Mouse (Mus musculus): ENCODE results near the gene Mctp2. TPM values are rescaled to one million over a fixed set of nuclear protein-coding genes. Genes with fewer than 3 reads are reported as not detected.

Gene Mctp2
- polyA plus RNA-seq, 1 experiment from 2014 or later, result 1.4 TPM

DNA sequence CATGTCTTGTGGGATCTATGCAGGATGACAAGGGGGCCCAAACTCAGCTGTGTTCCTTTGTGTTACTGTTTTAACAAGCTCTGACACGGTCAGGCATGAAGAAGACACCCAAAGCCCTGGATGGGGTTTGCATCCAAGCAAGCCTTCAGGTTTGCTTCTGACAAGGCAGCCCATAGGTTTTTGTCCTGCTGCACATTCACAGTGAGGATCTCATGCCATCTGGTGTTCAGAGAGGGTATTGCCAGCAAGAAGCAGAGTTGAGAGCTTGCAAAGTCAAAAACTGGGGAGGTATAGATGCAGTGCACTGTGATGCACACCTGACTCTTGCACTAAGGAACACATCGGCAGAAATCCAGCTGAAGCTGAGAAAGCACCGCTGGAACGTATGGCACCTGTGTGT is 67.8 kb downstream of the Mctp2 start:
- no peak for ATAC-seq (ENCODE audit: low FRiP score, low TSS enrichment)
- WGBS, result 41% methylated on average over 4 of the region's 4 CpGs
- peak; percentile 69 for DNase-seq (ENCODE audit: low spot score)

DNA sequence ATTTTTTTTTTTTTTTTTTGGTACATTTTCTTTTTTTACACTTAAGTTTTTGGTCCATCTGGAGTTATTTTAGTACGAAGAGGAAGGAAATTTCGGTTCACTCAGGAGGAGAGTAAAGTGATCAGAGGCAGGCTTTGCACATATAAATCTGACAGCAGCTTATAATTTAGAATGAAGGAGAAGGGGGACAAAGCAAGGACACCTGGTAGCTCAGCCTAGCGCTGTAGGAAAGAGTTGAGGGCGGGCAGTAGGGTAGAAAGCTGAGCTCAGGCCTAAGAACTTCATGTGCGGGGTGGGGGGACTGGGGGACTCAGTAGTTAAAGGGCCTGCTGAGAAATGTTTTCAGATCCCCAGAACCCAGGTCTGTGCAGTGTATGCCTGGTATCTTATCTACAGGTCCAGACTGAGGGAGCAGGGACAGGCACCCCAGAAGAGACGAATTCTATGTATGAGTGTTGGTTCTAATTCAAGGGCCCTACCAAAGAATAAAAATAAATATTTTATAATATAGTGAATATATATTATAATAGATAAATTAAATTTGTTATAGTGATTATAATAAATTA is 71.9 kb downstream of the Mctp2 start:
- WGBS, result 70% methylated on average over 6 of the region's 6 CpGs
- TF ChIP-seq CTCF (IDR thresholded peaks at IDR 0.05; ENCODE audit: low read depth) (no peak), EP300 (optimal IDR thresholded peaks at IDR 0.05) (no peak)
- ATAC-seq (ENCODE audit: low FRiP score, low TSS enrichment) (no peak), DNase-seq (ENCODE audit: low spot score) (no peak)
- Histone ChIP-seq H3K27me3 (ENCODE audit: control insufficient read depth, insufficient read depth, low read length) (no peaks in the 10 kb centered on the region), H3K9me3 (ENCODE audit: control insufficient read depth, low read length) (no peaks in the 10 kb centered on the region), H3K4me3 (ENCODE audit: low read depth, low read length) (no peak overlapping the region), H3K4me2 (replicated peaks; ENCODE audit: low read depth) (no peak overlapping the region), H3K36me3 (ENCODE audit: control insufficient read depth, insufficient read depth, low read length) (no peaks in the 10 kb centered on the region), H3K9ac (ENCODE audit: low read length) (no peak overlapping the region), H3K4me1 (replicated peaks; ENCODE audit: control insufficient read depth, insufficient read depth) (no peaks in the 10 kb centered on the region), H3K27ac (replicated peaks) (no peak overlapping the region)

More for the DNA sequence above, 67.8 kb downstream of the Mctp2 start:
- no peak overlapping the region for H3K27ac ChIP-seq (replicated peaks)
- no peak overlapping the region for H3K4me2 ChIP-seq (replicated peaks; ENCODE audit: low read depth)
- H3K36me3 ChIP-seq (ENCODE audit: control insufficient read depth, insufficient read depth, low read length), result no peaks in the 10 kb centered on the region
- H3K27me3 ChIP-seq (ENCODE audit: control insufficient read depth, insufficient read depth, low read length), result no peaks in the 10 kb centered on the region
- H3K9me3 ChIP-seq (ENCODE audit: control insufficient read depth, low read length), result no peaks in the 10 kb centered on the region
- no peak overlapping the region for H3K9ac ChIP-seq (ENCODE audit: low read length)
- TF ChIP-seq EP300 (optimal IDR thresholded peaks at IDR 0.05) (no peak), CTCF (IDR thresholded peaks at IDR 0.05; ENCODE audit: low read depth) (peak; percentile 95)
- H3K4me3 ChIP-seq (ENCODE audit: low read depth, low read length), result no peak overlapping the region
- H3K4me1 ChIP-seq (replicated peaks; ENCODE audit: control insufficient read depth, insufficient read depth), result no peaks in the 10 kb centered on the region

DNA sequence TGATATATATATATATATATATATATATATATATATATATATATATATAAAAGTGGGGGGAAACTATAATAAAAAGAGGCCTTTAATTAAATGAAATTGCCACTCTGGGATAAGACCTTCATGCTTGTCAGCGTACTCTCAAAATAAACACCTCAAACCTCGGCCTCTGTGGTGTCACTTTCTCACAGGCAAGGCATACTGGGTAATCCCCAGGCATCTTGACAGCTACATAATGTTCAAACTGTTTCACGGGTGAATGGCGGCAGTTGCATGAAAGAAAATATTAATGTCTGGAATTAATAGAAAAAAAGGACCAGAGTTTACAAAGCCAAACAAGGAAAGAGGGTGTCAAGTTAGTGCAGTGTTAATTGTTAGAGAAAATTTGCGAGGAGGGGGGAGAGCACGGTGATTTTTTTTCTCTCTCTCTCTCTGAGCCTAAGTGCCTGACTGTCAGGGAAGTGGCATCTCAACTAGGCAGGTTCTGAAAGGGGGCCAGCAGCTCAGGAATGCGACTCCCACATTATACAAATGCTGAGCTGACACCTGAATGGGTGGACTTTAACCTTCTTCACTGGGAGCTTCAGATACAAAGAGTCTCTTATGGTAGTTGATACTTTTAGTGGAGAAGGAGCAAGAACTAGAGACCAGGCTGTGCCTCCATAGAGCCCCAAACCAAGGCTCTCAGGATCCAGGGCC is 75.1 kb downstream of the Mctp2 start:
- 44% methylated on average over 7 of the region's 7 CpGs for WGBS

DNA sequence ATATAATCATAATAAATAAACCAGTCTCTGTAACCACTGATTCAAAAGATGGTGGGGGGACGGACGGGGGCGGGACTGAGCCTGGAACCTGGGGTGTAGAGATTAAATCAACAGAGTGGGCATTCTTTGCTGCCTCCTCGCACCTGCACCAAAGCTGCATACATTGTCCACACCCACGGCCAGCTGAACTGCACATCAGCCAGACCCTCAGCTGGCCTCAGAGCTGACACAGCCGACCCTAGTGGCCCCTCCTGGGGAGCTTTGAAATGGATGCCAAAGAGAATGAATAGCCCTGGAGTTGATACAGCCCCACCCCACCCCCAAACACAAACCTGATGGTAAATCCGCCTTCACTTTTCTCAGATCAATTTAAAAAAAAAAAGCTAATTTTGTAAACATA is 76.5 kb downstream of the Mctp2 start:
- H3K4me1 ChIP-seq (replicated peaks; ENCODE audit: control insufficient read depth, insufficient read depth), result no peaks in the 10 kb centered on the region
- H3K27ac ChIP-seq (replicated peaks), result no peak overlapping the region
- H3K4me2 ChIP-seq (replicated peaks; ENCODE audit: low read depth), result no peak overlapping the region
- H3K27me3 ChIP-seq (ENCODE audit: control insufficient read depth, insufficient read depth, low read length), result no peaks in the 10 kb centered on the region
- no peaks in the 10 kb centered on the region for H3K36me3 ChIP-seq (ENCODE audit: control insufficient read depth, insufficient read depth, low read length)
- no peak overlapping the region for H3K4me3 ChIP-seq (ENCODE audit: low read depth, low read length)
- TF ChIP-seq EP300 (optimal IDR thresholded peaks at IDR 0.05) (no peak), CTCF (IDR thresholded peaks at IDR 0.05; ENCODE audit: low read depth) (no peak)
- H3K9me3 ChIP-seq (ENCODE audit: control insufficient read depth, low read length), result no peaks in the 10 kb centered on the region
- no peak for ATAC-seq (ENCODE audit: low FRiP score, low TSS enrichment)
- whole genome bisulfite sequencing, result 51% methylated on average over 7 of the region's 7 CpGs
- H3K9ac ChIP-seq (ENCODE audit: low read length), result no peak overlapping the region
- DNase-seq (ENCODE audit: low spot score), result no peak

More for the DNA sequence above, 75.1 kb downstream of the Mctp2 start:
- ATAC-seq (ENCODE audit: low FRiP score, low TSS enrichment) (no peak), DNase-seq (ENCODE audit: low spot score) (no peak)
- H3K4me3 ChIP-seq (ENCODE audit: low read depth, low read length), result no peak overlapping the region
- no peak overlapping the region for H3K9ac ChIP-seq (ENCODE audit: low read length)
- TF ChIP-seq CTCF (IDR thresholded peaks at IDR 0.05; ENCODE audit: low read depth) (no peak), EP300 (optimal IDR thresholded peaks at IDR 0.05) (no peak)
- no peaks in the 10 kb centered on the region for H3K4me1 ChIP-seq (replicated peaks; ENCODE audit: control insufficient read depth, insufficient read depth)
- no peaks in the 10 kb centered on the region for H3K36me3 ChIP-seq (ENCODE audit: control insufficient read depth, insufficient read depth, low read length)
- H3K27me3 ChIP-seq (ENCODE audit: control insufficient read depth, insufficient read depth, low read length), result no peaks in the 10 kb centered on the region
- no peak overlapping the region for H3K4me2 ChIP-seq (replicated peaks; ENCODE audit: low read depth)
- no peak overlapping the region for H3K27ac ChIP-seq (replicated peaks)
- H3K9me3 ChIP-seq (ENCODE audit: control insufficient read depth, low read length), result no peaks in the 10 kb centered on the region

DNA sequence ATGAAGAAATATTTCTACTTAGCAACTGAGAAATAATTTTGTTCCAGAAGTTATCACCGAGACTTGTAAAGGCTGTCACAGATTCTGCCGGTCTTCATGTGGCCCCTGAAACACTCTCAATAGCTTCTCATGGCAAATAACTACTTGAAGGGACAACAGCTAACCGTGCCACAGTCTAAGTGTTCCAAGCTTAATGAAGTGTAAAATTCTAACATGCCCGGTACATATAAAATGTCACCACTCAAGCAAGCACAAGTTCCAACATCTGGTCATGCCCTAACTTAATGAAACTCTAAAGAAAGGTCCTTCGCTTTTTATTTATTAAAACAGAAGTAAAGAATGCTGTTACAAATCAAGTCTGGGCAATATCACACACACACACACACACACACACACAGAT is 82.8 kb downstream of the Mctp2 start:
- H3K4me2 ChIP-seq (replicated peaks; ENCODE audit: low read depth), result no peak overlapping the region
- no peaks in the 10 kb centered on the region for H3K4me1 ChIP-seq (replicated peaks; ENCODE audit: control insufficient read depth, insufficient read depth)
- no peak for TF ChIP-seq CTCF (IDR thresholded peaks at IDR 0.05; ENCODE audit: low read depth)
- no peaks in the 10 kb centered on the region for H3K9me3 ChIP-seq (ENCODE audit: control insufficient read depth, low read length)
- DNase-seq (ENCODE audit: low spot score), result no peak
- ATAC-seq (ENCODE audit: low FRiP score, low TSS enrichment), result no peak
- no peak overlapping the region for H3K27ac ChIP-seq (replicated peaks)
- H3K4me3 ChIP-seq (ENCODE audit: low read depth, low read length), result no peak overlapping the region
- no peak overlapping the region for H3K9ac ChIP-seq (ENCODE audit: low read length)
- 83% methylated on average over 5 of the region's 5 CpGs for WGBS
- no peaks in the 10 kb centered on the region for H3K36me3 ChIP-seq (ENCODE audit: control insufficient read depth, insufficient read depth, low read length)
- H3K27me3 ChIP-seq (ENCODE audit: control insufficient read depth, insufficient read depth, low read length), result no peaks in the 10 kb centered on the region

GRCm38 (mm10) chr7:72222532-72222931 is 83.9 kb downstream of the Mctp2 start:
- ATAC-seq (ENCODE audit: low FRiP score, low TSS enrichment) (no peak), DNase-seq (ENCODE audit: low spot score) (no peak)
- TF ChIP-seq EP300 (optimal IDR thresholded peaks at IDR 0.05), result no peak
- peak; percentile 30; the same call in 1 of the 2 replicates for TF ChIP-seq CTCF (IDR thresholded peaks at IDR 0.05; ENCODE audit: low read depth)
- no peak overlapping the region for H3K27ac ChIP-seq (replicated peaks)
- H3K4me2 ChIP-seq (replicated peaks; ENCODE audit: low read depth), result no peak overlapping the region
- H3K27me3 ChIP-seq (ENCODE audit: control insufficient read depth, insufficient read depth, low read length), result no peaks in the 10 kb centered on the region
- no peaks in the 10 kb centered on the region for H3K4me1 ChIP-seq (replicated peaks; ENCODE audit: control insufficient read depth, insufficient read depth)
- 81% methylated on average over 8 of the region's 8 CpGs for WGBS
- no peaks in the 10 kb centered on the region for H3K36me3 ChIP-seq (ENCODE audit: control insufficient read depth, insufficient read depth, low read length)
- no peak overlapping the region for H3K9ac ChIP-seq (ENCODE audit: low read length)
- H3K9me3 ChIP-seq (ENCODE audit: control insufficient read depth, low read length), result no peaks in the 10 kb centered on the region
- no peak overlapping the region for H3K4me3 ChIP-seq (ENCODE audit: low read depth, low read length)
